Mouse (Mus musculus) left cerebral cortex, adult 2 months (tissue): ENCODE measurements around the gene Golga7b. TPM values are rescaled to one million over a fixed set of nuclear protein-coding genes. Genes with fewer than 3 reads are reported as not detected.
A peak's percentile ranks its signal among the peaks of the same experiment; 100 is the strongest.

Source experiments
- DNase-seq, 2 experiments: peaks; one replicate each; pipeline ENCODE4 v3.0.0; 2021 to 2022; ENCODE audit warnings: low spot score in 2 of 2, mixed read lengths in 1 of 2; ENCODE audit errors: extremely low spot score in 1 of 2
- H3K27ac ChIP-seq: fragments of 200-600 bp; 2 replicates; pipeline ENCODE4 v1.8.1; 2022
- H3K4me3 ChIP-seq: fragments of 200-600 bp; 2 replicates; pipeline ENCODE4 v1.8.1; 2022
- CTCF ChIP-seq: fragments of 200-600 bp; IDR thresholded peaks from 2 replicates; pipeline ENCODE4 v1.8.1; 2022; ENCODE audit warnings: antibody characterized with exemption, mild to moderate bottlenecking, moderate library complexity
- intact Hi-C: fragments of 180-260 bp; cut with DNase I; formaldehyde crosslinking; loops from one replicate; pipeline ENCODE4 v1.15.1; 2025
- microRNA-seq, 2 experiments: library from miRNA; unstranded; fragments of <30 nt; microRNA quantifications; one replicate each; pipeline ENCODE4 v1.2.0; 2021
- total RNA-seq, 2 experiments: library from RNA; stranded (reverse); gene quantifications; 2 replicates each; pipeline ENCODE4 v1.2.3; 2021

The Golga7b gene
- total RNA-seq, 2 experiments from 2014 or later, result 124 TPM

DNA sequence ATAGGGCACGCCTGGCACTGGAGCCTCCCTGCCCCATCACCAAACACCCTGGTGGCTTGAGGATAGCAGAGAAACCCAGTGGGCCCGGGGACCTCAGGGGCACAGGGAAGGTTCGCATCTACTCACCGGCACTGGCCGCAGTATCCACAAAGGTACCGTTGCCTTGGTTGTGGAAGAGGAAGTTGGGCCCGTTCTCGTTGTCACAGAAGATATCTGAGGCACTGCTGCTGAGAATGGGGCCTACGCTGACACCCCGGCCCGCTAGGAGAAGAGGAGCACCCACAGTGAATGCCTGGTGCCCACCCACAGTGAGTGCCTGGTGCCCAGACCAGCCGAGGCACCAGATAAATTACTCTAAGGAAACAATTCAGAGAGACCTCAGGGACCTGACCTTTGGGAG, 61.6 kb downstream of the Golga7b start:
- H3K4me3 ChIP-seq, result no peak overlapping the region
- no peak for DNase-seq
- TF ChIP-seq CTCF, result no peak
- H3K27ac ChIP-seq, result no peak overlapping the region
- intact Hi-C loops, result no loop called here

DNA sequence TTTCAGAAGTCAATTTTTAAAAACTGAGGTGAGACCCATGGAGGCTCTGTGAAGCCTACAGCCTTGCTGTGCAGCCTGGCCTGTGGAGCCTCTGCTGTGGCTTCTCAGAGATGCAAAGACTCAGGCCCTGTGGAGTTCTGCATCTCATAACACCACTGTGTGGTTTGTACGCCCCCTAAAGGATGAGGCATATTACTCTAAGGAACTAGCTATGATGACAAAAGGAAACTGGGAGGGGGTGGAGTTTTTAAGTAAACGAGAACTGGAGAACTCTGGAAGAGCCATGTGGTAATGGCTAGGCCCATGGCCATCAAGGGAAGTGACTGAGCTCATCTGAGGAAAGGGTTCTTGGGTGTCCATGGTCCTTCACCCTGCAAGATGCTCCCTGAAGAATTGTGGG, 64.0 kb downstream of the Golga7b start:
- Histone ChIP-seq H3K27ac (no peak overlapping the region), H3K4me3 (no peak overlapping the region)
- no peak; the same call in 1 of the 2 replicates for TF ChIP-seq CTCF
- DNase-seq, result no peak
- intact Hi-C loops, result loop anchor here (10.0 kb wide), 2 partner anchors 463 to 1083 kb away; partner anchors contain the start of gene Hps1

DNA sequence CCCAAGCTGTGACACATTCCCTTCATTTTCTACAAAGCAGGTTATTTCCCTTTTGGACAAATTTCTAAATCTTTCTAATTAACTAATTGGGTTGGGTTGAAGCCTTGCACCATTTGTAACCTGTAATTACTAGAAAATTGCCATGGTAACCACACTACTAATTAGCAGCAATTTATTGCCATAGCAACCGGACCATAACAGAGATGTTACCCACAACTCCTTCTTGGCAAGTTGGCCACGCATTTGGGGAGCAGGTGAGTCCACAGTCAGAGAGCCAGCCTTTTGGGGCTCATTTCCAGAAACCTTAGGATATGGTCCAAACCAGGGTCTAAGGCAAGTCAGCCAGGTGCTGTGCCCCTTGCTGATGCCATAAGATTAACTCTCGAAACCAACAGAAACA, 64.8 kb downstream of the Golga7b start:
- TF ChIP-seq CTCF, result no peak
- no peak overlapping the region for H3K27ac ChIP-seq

DNA sequence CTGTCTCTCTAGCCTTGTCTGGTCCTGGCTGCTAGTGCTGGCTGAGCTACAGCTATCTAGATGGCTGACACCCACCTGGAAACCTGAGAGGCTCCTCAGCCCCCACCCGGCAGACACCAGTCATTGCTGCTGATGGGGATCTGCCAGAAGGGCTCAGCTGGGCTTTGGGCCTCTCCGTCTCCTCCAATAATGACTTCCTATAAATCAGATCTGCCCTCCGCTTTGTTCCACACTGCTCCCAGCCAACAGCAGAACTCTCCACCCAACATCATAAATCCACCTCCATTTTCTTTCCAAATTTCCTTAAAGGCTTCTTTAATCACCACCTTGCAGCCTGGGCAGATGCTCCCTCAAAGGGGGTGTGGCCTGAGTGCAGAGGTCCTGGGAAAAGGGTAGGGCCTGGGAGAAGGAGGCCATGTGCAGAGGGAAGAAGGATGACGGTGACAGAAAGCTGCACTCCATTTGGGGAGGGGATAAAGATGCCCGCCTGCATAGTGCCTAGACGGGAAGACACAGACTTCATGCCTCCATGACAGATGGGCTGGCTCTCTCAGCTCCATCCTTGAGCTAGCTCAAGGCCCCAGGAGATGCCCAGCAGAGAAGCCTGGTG, 67.8 kb downstream of the Golga7b start:
- no peak for TF ChIP-seq CTCF
- intact Hi-C loops, result loop anchor here (5.0 to 10.0 kb wide), 3 partner anchors 427 to 1080 kb away; partner anchors contain the start of gene Hps1
- no peak for DNase-seq
- no peak overlapping the region for H3K4me3 ChIP-seq
- no peak overlapping the region for H3K27ac ChIP-seq

More for the DNA sequence above, 64.8 kb downstream of the Golga7b start:
- no peak overlapping the region for H3K4me3 ChIP-seq
- intact Hi-C loops, result loop anchor here (10.0 kb wide), 2 partner anchors 463 to 1083 kb away; partner anchors contain the start of gene Hps1
- no peak for DNase-seq

DNA sequence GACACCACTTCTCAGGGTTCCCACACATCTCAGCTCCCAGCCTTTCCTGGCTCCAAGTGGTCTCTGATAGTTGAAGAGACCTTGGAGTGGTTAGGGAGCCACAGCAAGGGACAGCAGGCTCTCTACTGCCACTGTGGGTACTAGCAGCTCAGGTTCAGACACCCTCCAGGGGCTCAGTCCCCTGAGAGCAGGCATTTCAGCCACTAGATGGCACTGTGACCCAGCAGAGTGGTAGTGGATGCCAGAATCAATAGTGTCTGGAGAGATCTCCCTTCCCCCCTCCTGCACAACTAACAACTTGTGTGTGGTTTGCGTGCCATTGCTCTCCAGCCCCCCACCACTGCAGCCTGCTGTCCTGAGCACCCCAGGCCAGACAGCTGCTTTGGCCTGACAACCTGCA, 68.5 kb downstream of the Golga7b start:
- DNase-seq, result peak; percentile 87 to 95
- TF ChIP-seq CTCF, result peak; percentile 98
- Histone ChIP-seq H3K27ac (no peak overlapping the region), H3K4me3 (no peak overlapping the region)
- intact Hi-C loops, result loop anchor here (2.0 to 10.0 kb wide), 7 partner anchors 115 to 1079 kb away; partner anchors contain the start of genes Crtac1, Hps1 and R3hcc1l

DNA sequence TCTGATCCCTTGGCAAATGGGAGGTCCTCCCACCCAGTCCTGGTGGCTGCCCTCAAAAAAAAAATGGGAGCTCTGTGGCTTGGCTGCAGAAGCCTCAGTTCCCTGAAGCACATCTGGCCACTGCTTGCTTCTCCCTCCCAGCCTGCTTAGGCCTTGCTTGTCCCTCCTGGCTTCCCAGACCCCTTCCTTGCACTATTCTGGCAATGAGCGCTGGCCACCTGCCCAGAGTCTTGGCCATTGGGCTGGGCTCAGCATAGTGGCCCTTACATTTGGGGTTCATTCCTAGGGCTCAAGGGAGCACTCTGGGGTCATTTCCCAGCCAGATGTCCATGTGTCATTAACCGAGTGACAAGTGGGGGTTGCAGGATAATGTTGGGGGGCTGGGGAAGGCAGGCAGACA, 69.2 kb downstream of the Golga7b start:
- H3K4me3 ChIP-seq, result no peak overlapping the region
- DNase-seq, result peak; percentile 30 to 53
- peak overlapping the region; percentile 55; the same call in 1 of the 2 replicates for H3K27ac ChIP-seq
- no peak for TF ChIP-seq CTCF
- intact Hi-C loops, result loop anchor here (2.0 to 10.0 kb wide), 7 partner anchors 114 to 1078 kb away; partner anchors contain the start of genes Crtac1, Hps1 and R3hcc1l

DNA sequence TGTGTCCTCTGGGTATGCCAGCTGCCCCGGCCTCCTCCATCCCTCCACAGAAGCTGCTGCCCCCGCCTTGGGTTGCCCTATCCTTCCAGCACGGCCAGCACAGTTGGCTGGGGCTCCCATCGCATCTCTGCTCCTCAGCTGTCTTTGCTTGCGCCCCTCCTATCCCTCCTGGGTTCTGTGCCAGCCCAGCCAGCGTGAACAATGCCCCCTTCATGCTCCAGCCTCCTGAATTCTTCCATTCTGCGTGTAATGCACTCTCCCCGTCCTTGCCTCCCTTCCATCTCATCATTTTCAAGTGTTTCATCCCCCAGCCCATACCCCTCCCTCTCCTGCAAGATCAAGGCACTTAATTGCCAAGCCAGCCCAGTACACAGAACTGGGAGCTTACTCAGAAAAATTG, 69.6 kb downstream of the Golga7b start:
- Histone ChIP-seq H3K4me3 (no peak overlapping the region), H3K27ac (peak overlapping the region; percentile 55; the same call in 1 of the 2 replicates)
- peak; percentile 47 to 50 for DNase-seq
- TF ChIP-seq CTCF, result no peak
- intact Hi-C loops, result loop anchor here (2.0 to 10.0 kb wide), 7 partner anchors 114 to 1078 kb away; partner anchors contain the start of genes Crtac1, Hps1 and R3hcc1l

DNA sequence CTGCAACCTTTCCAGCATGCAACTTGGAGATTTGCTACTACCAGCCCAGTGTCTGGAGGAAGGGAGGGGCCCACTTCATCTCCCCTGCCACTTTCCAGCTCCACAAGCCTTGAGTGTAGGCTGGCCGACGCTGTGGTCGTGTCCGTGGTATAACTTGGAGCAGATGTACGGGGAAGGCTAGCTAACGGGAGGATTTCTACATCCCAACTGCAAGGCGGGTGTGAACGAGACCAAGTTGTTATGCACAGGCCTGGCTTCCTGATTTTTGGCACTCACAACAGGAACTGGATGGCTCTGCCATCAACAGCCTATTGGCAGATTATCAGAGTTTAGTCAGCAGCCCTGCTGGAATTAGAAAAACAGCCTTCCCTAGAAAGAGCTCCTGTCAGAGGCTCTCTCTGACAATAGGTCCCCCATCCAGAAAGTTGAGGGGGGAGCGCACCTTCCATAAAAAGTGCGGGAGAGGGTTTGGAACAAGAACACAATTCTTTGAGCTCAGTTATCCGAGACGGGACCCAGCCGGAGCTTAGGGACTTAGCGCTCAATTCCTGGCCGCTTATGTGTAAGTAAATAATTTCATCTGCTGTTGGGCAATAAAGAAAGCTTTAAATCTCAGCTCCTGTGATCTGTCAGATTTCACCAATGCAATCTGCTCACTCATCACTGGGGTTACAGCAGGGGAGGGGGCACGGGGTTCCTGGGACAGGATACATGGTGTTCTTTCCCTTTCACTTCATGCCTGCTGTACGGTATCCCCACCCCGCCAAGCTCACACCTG, 70.5 kb downstream of the Golga7b start:
- intact Hi-C loops, result loop anchor here (2.0 to 10.0 kb wide), 7 partner anchors 113 to 1077 kb away; partner anchors contain the start of genes Crtac1, Hps1 and R3hcc1l
- Histone ChIP-seq H3K27ac (peak overlapping the region; percentile 55), H3K4me3 (no peak overlapping the region)
- TF ChIP-seq CTCF, result no peak
- peak; percentile 26 to 30 for DNase-seq

Small RNA genes within 50 kb of the gene (microRNA-seq; reads per million reads assigned to microRNA genes)
- gene Gm26339 (0 reads per million in 2 experiments), gene Mir3085 (6.5 to 7.3 reads per million in 2 experiments)

Other genes starting within 250 kb of the Golga7b start
- under 1 TPM in 1 of 2 experiments, not detected in 1; 0.42 TPM for gene Ankrd2, start 211.6 kb upstream of the Golga7b start, total RNA-seq
- gene Hoga1, start 202.0 kb upstream of the Golga7b start, total RNA-seq, result 1 to 10 TPM; 4.1 to 4.2 TPM
- 1 to 10 TPM in 1 of 2 experiments, under 1 TPM in 1; 0.75 to 1.2 TPM for gene 4933411K16Rik, start 195.3 kb upstream of the Golga7b start, total RNA-seq
- gene Morn4, start 161.2 kb upstream of the Golga7b start, total RNA-seq, result 10 to 100 TPM; 64.0 to 66.2 TPM
- 10 to 100 TPM; 65.6 to 67.3 TPM for gene Pi4k2a, start 157.1 kb upstream of the Golga7b start, total RNA-seq
- gene Avpi1, start 118.5 kb upstream of the Golga7b start, total RNA-seq, result 10 to 100 TPM; 27.6 to 30.9 TPM
- 10 to 100 TPM in 1 of 2 experiments, 1 to 10 TPM in 1; 8.0 to 10.6 TPM for gene Marveld1, start 100.2 kb upstream of the Golga7b start, total RNA-seq
- gene Zfyve27, start 83.6 kb upstream of the Golga7b start, total RNA-seq, result 100 to 1,000 TPM in 1 of 2 experiments, 10 to 100 TPM in 1; 87.7 to 107 TPM
- under 1 TPM; 0.48 to 0.65 TPM for gene Sfrp5, start 45.3 kb upstream of the Golga7b start, total RNA-seq
- gene Crtac1, start 184.2 kb downstream of the Golga7b start, total RNA-seq, result 10 to 100 TPM; 62.9 to 72.8 TPM